Mouse (Mus musculus) retina, adult 2 months (tissue): ENCODE measurements around the gene Adprhl1.

Experiments
- DNase-seq: peaks from one replicate; pipeline ENCODE4 v3.0.0-alpha.2; 2012; ENCODE audit warnings: low read depth, low spot score

Adprhl1 gene

GRCm38 (mm10) chr8:13197493-13197892 is 56.5 kb downstream of the Adprhl1 start:
- DNase-seq: no peak

- no peak for DNase-seq
These were observed 59.1 kb downstream of the Adprhl1 start for GRCm38 (mm10) chr8:13194818-13195217.

- DNase-seq: no peak
These were observed 63.7 kb downstream of the Adprhl1 start for GRCm38 (mm10) chr8:13190235-13190634.

- DNase-seq: no peak
These were observed 65.1 kb downstream of the Adprhl1 start for GRCm38 (mm10) chr8:13188857-13189256.

- DNase-seq: peak; percentile 81
These were observed 65.9 kb downstream of the Adprhl1 start for GRCm38 (mm10) chr8:13188052-13188555.

- no peak for DNase-seq
These were observed 66.3 kb downstream of the Adprhl1 start for GRCm38 (mm10) chr8:13187638-13188037.

GRCm38 (mm10) chr8:13187229-13187628 is 66.7 kb downstream of the Adprhl1 start:
- no peak for DNase-seq

GRCm38 (mm10) chr8:13186819-13187218 is 67.1 kb downstream of the Adprhl1 start:
- no peak for DNase-seq

- DNase-seq: no peak
These were observed 72.3 kb downstream of the Adprhl1 start for GRCm38 (mm10) chr8:13181691-13181976.

GRCm38 (mm10) chr8:13180911-13181690 is 72.9 kb downstream of the Adprhl1 start:
- peak; percentile 80 for DNase-seq

GRCm38 (mm10) chr8:13180408-13180807 is 73.6 kb downstream of the Adprhl1 start:
- no peak for DNase-seq

- DNase-seq: no peak
These were observed 74.0 kb downstream of the Adprhl1 start for GRCm38 (mm10) chr8:13179948-13180347.

- no peak for DNase-seq
These were observed 74.5 kb downstream of the Adprhl1 start for GRCm38 (mm10) chr8:13179482-13179881.

- DNase-seq: no peak
These were observed 75.8 kb downstream of the Adprhl1 start for GRCm38 (mm10) chr8:13178137-13178536.

- no peak for DNase-seq
These were observed 76.6 kb downstream of the Adprhl1 start for GRCm38 (mm10) chr8:13177173-13177852.

GRCm38 (mm10) chr8:13175650-13176049 is 78.3 kb downstream of the Adprhl1 start:
- no peak for DNase-seq

GRCm38 (mm10) chr8:13174811-13175210 is 79.2 kb downstream of the Adprhl1 start:
- DNase-seq: no peak

GRCm38 (mm10) chr8:13174305-13174704 is 79.7 kb downstream of the Adprhl1 start:
- no peak for DNase-seq
